Mouse (Mus musculus): ENCODE results near the gene Abi2.

The Abi2 gene

DNA sequence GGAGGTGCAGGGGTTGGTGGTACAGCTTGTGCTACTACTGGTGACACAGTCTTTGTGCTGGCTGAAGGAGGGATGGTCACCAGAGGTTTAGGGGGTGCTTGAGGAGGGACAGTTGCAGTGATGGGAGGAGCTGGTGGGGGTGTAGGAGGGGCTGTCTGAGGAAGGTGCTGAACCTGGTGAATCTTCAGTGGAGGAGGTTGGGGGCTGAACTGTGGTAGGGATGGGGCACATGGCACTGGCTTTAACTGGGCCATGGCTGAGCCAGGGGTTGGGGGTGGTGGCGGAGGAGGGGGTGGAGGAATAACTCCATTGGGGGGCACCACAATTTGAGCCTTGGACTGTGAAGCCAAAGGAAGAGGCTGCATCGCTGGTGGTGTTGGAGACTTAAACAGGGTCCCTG, 80.2 kb downstream of the Abi2 start:
- no peak for DNase-seq (ENCODE audit: low spot score)

DNA sequence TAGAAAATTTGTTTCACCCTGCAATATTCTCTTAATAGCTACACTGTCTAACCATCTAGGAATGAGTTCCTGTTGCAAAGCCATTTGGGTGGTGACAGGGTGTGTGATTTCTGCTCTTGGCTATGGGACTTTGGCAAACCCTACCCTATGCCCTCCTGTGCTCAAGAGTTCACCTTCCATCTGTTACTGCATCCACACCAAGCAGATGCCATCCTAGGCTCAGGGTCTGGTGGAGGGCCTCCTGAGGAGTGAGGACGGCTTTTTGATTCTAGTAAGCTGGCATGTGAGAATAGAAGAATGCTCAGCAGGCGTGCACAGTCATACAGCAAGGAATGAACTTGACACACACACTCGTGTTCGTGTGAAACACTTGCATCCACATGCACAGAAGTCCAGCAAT, 81.1 kb downstream of the Abi2 start:
- no peak for DNase-seq (ENCODE audit: low spot score)

DNA sequence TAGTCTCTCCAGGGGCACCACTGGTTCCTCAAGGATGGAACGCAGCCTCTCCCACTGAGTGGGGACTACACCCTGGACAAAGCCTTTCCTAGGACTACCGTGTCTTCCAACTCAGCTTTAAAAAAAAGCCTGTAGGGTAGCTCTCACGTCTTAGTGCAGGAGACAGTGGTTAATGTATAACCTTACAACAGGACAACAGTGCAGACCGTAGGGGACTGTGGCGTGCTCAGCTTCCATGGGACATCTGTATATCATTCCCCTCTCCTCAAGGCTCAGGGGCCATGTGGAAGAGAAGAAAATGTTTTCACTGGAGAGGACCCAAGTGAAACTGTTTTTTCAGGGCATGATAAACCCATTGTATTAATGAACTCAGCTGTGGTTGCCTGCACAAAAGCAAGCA, 83.0 kb downstream of the Abi2 start:
- no peak for DNase-seq (ENCODE audit: low spot score)

DNA sequence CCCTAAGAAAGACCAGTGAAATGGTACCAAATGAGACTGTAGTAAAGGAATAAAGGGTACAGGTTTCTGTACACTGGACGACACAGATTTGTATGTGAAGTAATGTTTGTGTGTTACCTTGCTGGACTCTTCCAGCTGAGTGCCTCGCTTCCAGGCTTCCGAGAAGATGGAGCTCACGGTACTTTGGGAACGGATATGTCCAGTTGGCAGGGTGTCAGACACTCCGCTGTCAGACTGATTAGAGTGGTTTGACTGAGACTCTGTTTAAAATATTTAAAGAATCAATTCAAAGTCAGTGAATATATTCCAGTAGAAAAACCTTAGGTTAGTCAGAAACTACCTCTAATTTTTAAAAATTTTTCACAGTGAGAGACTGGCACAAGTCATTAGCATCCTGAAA, 84.0 kb downstream of the Abi2 start:
- DNase-seq (ENCODE audit: low spot score) = no peak

DNA sequence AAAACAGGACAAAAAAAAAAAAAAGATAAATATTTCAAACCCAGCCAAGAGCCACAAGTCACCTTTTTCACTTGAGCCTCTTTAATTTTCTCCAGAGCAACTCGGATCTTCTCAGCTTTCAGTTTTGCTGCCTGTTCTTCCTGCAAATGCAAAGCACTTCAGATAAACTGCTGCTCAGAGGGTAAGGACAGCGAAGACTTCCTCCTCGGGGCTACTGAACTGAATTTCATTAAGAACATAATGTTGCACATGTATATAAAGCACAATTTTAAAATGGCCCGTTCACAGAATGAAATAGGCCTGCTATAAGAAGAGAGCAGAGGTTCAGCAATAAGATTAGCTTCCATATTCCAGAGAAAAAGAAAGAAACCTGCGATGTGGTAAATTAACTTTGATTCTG, 94.0 kb downstream of the Abi2 start:
- DNase-seq (ENCODE audit: low spot score) = no peak

DNA sequence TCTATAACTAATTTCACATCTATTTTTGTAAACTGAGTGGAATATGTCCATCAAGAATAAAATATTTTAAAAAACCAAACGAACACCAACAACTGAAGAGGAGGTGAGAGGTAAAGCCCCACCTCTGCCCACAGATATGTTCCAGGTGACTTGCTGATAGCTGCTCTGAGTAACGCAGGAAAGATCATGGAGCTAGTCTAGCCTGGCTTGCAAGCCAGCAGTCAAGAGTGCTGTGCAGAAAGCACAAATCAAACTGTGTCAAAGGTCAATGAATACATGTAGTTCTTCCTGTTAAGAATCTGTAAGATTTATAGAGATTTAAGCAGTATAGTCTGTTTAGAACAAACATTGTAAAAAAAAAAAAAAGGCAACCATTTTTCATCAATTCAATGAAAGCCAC, 101.2 kb downstream of the Abi2 start:
- DNase-seq (ENCODE audit: low spot score) = no peak

DNA sequence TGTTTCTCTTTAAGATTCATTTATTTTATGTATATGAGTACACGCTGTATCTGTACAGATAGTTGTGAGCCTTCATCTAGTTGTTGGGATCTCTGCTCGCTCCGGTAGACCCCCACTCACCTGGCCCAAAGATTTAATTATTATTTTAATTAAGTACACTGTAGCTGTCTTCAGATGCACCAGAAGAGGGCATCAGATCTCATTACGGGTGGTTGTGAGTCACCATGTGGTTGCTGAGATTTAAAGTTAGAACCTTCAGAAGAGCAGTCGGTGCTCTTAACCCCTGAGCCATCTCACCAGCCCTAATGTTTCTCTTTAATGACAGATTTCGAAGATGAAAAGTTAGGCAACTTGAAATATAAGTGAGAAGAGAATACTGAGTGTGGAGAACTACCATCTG, 120.7 kb downstream of the Abi2 start:
- DNase-seq (ENCODE audit: low spot score) = no peak

DNA sequence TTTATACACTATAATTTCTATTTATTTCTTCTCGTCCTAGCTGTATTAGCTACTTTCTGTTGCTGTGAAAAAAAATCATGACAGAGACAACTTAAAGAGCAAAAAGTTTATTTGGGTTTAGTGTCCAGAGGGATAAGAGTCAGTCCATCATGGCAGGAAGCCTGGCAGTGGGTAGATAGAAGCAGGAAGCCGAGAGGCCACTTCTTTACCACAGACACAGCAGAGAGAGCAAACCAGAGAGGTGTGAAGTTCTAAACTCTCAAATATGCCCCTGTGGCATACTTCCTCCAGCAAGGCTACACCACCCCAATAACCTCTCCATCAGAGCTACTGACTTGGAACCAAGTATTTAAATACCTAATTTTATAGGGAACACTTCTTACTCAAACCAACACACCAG, 121.2 kb downstream of the Abi2 start:
- no peak for DNase-seq (ENCODE audit: low spot score)

Data from ovary, postnatal 10 days (tissue).